Mouse (Mus musculus) hindbrain, embryonic 16.5 days (tissue): ENCODE results near the gene Plk2. TPM values are rescaled to one million over a fixed set of nuclear protein-coding genes. Genes with fewer than 3 reads are reported as not detected.
A peak's percentile ranks its signal among the peaks of the same experiment; 100 is the strongest.

Experiments
- ATAC-seq: fragments of 200-750 bp; cut with Nextera tagmentation; 2 replicates; pipeline ENCODE4 v1.8.0; 2017; ENCODE audit warnings: moderate TSS enrichment, moderate library complexity
- H3K27ac ChIP-seq: fragments of 300-500 bp; sonication (generic); 2 replicates; pipeline ENCODE4 v1.5.1; 2014; ENCODE audit warnings: low read depth, mild to moderate bottlenecking, control low read depth, low read length, moderate library complexity
- H3K27me3 ChIP-seq: fragments of 300-500 bp; sonication (generic); replicated peaks from 2 replicates; pipeline ENCODE4 v1.6.1; 2014; ENCODE audit warnings: low read length; ENCODE audit not compliant: control insufficient read depth, insufficient read depth
- H3K36me3 ChIP-seq: fragments of 300-500 bp; sonication (generic); 2 replicates; pipeline ENCODE4 v1.6.1; 2014; ENCODE audit warnings: mild to moderate bottlenecking, low read length, moderate library complexity, mixed read lengths; ENCODE audit not compliant: control insufficient read depth, insufficient read depth
- H3K4me1 ChIP-seq: fragments of 300-500 bp; sonication (generic); 2 replicates; pipeline ENCODE4 v1.6.1; 2014; ENCODE audit warnings: low read depth, low read length; ENCODE audit not compliant: control insufficient read depth, insufficient read depth
- H3K4me2 ChIP-seq: fragments of 300-500 bp; sonication (generic); 2 replicates; pipeline ENCODE4 v1.6.1; 2014; ENCODE audit warnings: mild to moderate bottlenecking, low read length, control low read depth, moderate library complexity
- H3K4me3 ChIP-seq: fragments of 300-500 bp; sonication (generic); 2 replicates; pipeline ENCODE4 v1.5.1; 2014; ENCODE audit warnings: mild to moderate bottlenecking, low read length, control low read depth, moderate library complexity
- H3K9ac ChIP-seq: fragments of 300-500 bp; sonication (generic); 2 replicates; pipeline ENCODE4 v1.6.1; 2014; ENCODE audit warnings: low read depth, mild to moderate bottlenecking, control low read depth, low read length, moderate library complexity
- H3K9me3 ChIP-seq: fragments of 300-500 bp; sonication (generic); 2 replicates; pipeline ENCODE4 v1.6.1; 2014; ENCODE audit warnings: mild to moderate bottlenecking, low read length, moderate library complexity; ENCODE audit not compliant: control insufficient read depth
- WGBS: fragments of 180-500 bp; shearing (Covaris S2); extraction: QIAGEN DNeasy Blood & Tissue Kit; methylation state at CpG from one replicate; pipeline ENCODE4 v1.1.7; 2014; 5-methylcytosine and 5-hydroxymethylcytosine counted together
- polyA plus RNA-seq: library from polyadenylated mRNA; unstranded; fragments of >200 nt; fragmentation: Nextera tagmentation; extraction: Ambion mirVana; gene quantifications from 2 replicates; pipeline ENCODE4 v1.2.1, GENCODE M21; 2015

The Plk2 gene
- polyA plus RNA-seq, 1 experiment from 2014 or later, result 125 TPM

DNA sequence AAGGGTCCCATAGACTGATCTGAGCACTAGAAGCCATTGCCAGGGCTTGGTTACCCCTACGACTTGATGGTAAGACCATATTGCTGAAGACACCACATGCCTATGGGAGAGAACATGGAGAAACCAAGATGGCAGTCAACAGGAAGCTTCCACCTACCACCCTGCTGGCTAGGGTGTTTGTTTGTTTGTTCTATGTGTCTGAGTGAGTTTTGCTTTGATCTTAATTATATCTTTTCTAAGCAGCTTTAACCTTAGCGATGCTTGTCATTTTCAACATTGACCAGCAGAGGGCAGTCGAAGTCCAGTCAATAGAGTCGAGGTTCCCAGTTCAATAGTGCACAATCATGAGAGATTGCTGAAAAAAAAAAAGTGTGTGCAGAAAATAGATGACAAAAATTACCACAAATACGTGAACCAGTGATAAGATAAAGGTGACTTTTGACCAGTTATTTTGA lies 12.4 kb upstream of the Plk2 start:
- H3K27ac ChIP-seq, result no peak overlapping the region
- WGBS, result 20% methylated on average over 5 of the region's 5 CpGs
- no peak overlapping the region for H3K9ac ChIP-seq
- no peaks in the 10 kb centered on the region for H3K36me3 ChIP-seq
- H3K4me2 ChIP-seq, result no peak overlapping the region
- no peaks in the 10 kb centered on the region for H3K4me1 ChIP-seq
- H3K9me3 ChIP-seq, result no peaks in the 10 kb centered on the region
- no peak overlapping the region for H3K4me3 ChIP-seq
- H3K27me3 ChIP-seq, result no peaks in the 10 kb centered on the region
- ATAC-seq, result peak; percentile 69; the same call in 1 of the 2 replicates

DNA sequence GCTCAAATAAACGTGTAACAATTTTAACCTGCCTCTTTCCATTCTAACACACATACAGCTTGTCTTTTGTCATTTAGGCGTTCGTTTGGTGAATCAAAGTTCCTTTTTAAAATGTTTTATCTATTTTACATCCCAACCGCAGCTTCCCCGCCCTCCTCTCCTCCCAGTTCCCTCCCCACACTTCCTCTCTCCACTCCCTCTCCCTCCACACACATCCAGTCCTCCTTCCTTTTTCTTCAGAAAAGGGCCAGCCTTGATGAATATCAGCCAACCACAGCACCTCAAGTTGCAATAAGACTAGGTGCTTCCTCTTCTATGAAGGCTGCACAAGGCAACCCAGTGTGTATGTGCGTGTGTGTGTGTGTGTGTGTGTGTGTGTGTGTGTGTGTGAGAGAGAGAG lies 10.3 kb upstream of the Plk2 start:
- Histone ChIP-seq H3K36me3 (no peaks in the 10 kb centered on the region), H3K4me3 (no peak overlapping the region), H3K4me2 (no peak overlapping the region), H3K9ac (no peak overlapping the region), H3K4me1 (no peaks in the 10 kb centered on the region), H3K27ac (no peak overlapping the region), H3K27me3 (no peaks in the 10 kb centered on the region), H3K9me3 (no peaks in the 10 kb centered on the region)
- no peak for ATAC-seq
- 79% methylated on average over 6 of the region's 6 CpGs for WGBS

DNA sequence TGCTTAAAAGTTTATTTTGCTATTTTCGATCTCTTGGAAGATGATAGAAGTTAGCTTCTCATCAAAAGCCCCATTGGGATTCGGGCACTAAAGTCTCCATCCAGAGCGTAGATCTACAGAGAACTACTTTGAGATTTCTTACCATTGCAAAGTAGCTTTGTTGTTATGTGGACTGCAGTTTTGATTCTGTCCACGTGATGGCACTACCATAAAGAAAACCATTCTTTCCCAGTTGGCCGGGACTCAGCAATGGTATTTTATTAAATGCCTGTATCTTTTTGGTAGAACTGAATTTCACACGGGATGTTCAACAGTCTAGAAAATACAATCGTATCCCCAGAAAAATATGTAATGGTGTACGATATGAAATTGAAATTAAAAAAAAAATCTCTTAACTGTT lies 2.6 kb upstream of the Plk2 start:
- Histone ChIP-seq H3K9me3 (no peaks in the 10 kb centered on the region), H3K9ac (no peak overlapping the region), H3K4me3 (no peak overlapping the region), H3K27me3 (no peaks in the 10 kb centered on the region), H3K4me1 (no peaks in the 10 kb centered on the region; the same call in 1 of the 2 replicates), H3K27ac (no peak overlapping the region), H3K36me3 (no peaks in the 10 kb centered on the region), H3K4me2 (no peak overlapping the region)
- WGBS, result 22% methylated on average over 8 of the region's 8 CpGs
- no peak for ATAC-seq

DNA sequence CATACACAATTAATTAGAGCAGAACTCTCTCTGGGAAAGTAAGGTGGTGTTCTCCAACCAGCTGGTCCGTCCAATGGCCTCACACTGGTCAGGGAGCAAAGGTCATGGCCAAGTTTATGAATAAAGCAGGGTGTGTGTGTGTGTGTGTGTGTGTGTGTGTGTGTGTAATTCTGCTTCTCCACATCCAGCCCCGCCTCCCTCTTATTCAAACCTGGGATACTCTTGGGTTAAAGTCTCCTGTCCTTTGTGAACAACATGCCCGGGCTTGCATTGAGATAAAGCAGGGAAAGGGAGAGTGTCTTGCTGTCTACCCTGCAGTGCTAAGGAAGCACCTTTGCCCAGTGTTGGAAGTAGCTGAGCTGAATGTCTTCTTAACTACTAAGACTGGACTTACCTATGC lies 2.2 kb upstream of the Plk2 start:
- H3K36me3 ChIP-seq, result peaks cover 3% of the 10 kb centered on the region
- 56% methylated on average over 3 of the region's 3 CpGs for WGBS

DNA sequence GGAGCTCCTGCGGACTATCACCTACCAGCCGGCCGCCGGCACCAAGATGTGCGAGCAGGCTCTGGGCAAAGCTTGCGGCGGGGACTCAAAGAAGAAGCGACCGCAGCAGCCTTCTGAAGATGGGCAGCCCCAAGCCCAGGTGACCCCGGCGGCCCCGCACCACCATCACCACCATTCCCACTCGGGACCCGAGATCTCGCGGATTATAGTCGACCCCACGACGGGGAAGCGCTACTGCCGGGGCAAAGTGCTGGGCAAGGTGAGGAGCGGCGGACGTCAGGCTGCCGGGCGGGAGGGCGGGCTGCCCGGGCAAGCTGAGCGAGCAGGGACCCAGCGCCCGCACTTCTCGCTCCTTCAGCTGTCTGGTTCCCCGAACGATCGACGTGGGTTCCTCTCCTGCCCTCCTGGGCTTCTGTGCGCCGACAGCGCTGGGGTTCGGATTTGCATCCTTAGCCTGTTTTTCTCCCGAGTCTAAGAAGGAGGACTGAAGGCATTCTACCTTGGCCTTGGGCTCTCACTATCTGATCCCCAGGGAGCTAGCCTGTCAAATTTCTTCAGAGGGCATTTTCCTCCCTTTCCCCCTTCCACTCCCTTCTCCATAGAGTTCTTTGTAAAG lies 441 bp downstream of the Plk2 start:
- 1% methylated on average over 32 of the region's 41 CpGs for WGBS
- peak overlapping the region; percentile 91 for H3K4me3 ChIP-seq
- H3K9ac ChIP-seq, result peak overlapping the region; percentile 96
- H3K27me3 ChIP-seq, result no peaks in the 10 kb centered on the region
- H3K4me2 ChIP-seq, result peak overlapping the region; percentile 99
- peaks cover 29% of the 10 kb centered on the region for H3K36me3 ChIP-seq
- peaks cover 5% of the 10 kb centered on the region for H3K4me1 ChIP-seq
- no peak; the same call in 1 of the 2 replicates for ATAC-seq
- H3K9me3 ChIP-seq, result peaks cover 4% of the 10 kb centered on the region
- peak overlapping the region; percentile 94 for H3K27ac ChIP-seq

More for the DNA sequence above, 2.2 kb upstream of the Plk2 start:
- Histone ChIP-seq H3K27ac (no peak overlapping the region), H3K27me3 (no peaks in the 10 kb centered on the region), H3K4me2 (no peak overlapping the region), H3K9ac (no peak overlapping the region), H3K4me1 (peaks cover 2% of the 10 kb centered on the region), H3K4me3 (no peak overlapping the region), H3K9me3 (no peaks in the 10 kb centered on the region)
- ATAC-seq, result no peak

DNA sequence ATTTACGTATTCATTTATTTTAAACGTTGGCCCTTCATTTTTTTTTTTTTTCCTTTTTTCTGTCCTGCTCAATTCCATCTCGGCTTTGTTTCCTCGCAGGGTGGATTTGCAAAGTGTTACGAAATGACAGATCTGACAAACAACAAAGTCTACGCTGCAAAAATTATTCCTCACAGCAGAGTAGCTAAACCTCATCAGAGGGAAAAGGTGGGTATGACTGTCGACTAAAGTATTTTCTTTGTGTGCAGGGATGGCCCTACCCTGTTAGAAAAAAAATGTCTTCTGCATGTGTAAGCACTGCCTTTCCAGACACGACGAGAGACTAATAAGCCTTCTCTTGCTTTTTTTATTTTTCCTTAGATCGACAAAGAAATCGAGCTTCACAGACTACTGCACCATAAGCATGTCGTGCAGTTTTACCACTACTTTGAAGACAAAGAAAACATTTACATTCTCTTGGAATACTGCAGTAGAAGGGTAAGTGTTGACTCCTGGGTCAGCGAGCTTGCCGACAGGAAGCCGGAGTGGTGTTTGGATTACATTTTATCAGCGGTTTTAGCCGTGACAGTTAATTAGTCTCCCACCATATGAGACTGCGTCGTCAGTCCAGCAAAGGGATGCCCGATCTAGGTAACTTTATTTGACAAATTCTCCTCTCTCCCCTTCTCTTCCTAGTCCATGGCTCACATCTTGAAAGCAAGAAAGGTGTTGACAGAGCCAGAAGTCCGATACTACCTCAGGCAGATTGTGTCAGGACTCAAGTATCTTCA lies 1.3 kb downstream of the Plk2 start:
- no peak for ATAC-seq
- Histone ChIP-seq H3K36me3 (peaks cover 38% of the 10 kb centered on the region), H3K27me3 (no peaks in the 10 kb centered on the region), H3K4me2 (peak overlapping the region; percentile 99), H3K4me3 (peak overlapping the region; percentile 91), H3K9ac (peak overlapping the region; percentile 96), H3K4me1 (peaks cover 5% of the 10 kb centered on the region), H3K27ac (peak overlapping the region; percentile 94), H3K9me3 (peaks cover 4% of the 10 kb centered on the region)
- WGBS, result 16% methylated on average over 21 of the region's 21 CpGs

DNA sequence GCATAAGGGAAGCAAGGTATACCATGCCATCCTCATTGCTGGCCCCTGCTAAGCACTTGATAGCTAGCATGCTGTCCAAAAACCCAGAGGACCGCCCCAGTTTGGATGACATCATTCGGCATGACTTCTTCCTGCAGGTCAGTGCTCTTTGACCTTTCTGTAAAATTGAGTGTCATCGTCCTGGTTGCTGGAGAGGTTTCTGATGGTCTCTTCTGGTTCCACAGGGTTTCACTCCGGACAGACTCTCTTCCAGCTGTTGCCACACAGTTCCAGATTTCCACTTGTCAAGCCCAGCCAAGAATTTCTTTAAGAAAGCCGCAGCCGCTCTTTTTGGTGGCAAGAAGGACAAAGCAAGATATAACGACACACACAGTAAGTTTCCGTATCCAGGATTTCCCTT lies 2.9 kb downstream of the Plk2 start:
- no peak overlapping the region; the same call in 1 of the 2 replicates for H3K9ac ChIP-seq
- no peak overlapping the region for H3K27ac ChIP-seq
- H3K4me1 ChIP-seq, result peaks cover 5% of the 10 kb centered on the region
- peaks cover 41% of the 10 kb centered on the region for H3K36me3 ChIP-seq
- H3K4me2 ChIP-seq, result peak overlapping the region; percentile 36
- 89% methylated on average over 8 of the region's 8 CpGs for WGBS
- H3K9me3 ChIP-seq, result peaks cover 4% of the 10 kb centered on the region
- no peaks in the 10 kb centered on the region for H3K27me3 ChIP-seq
- peak overlapping the region; percentile 21 for H3K4me3 ChIP-seq
- ATAC-seq, result no peak

DNA sequence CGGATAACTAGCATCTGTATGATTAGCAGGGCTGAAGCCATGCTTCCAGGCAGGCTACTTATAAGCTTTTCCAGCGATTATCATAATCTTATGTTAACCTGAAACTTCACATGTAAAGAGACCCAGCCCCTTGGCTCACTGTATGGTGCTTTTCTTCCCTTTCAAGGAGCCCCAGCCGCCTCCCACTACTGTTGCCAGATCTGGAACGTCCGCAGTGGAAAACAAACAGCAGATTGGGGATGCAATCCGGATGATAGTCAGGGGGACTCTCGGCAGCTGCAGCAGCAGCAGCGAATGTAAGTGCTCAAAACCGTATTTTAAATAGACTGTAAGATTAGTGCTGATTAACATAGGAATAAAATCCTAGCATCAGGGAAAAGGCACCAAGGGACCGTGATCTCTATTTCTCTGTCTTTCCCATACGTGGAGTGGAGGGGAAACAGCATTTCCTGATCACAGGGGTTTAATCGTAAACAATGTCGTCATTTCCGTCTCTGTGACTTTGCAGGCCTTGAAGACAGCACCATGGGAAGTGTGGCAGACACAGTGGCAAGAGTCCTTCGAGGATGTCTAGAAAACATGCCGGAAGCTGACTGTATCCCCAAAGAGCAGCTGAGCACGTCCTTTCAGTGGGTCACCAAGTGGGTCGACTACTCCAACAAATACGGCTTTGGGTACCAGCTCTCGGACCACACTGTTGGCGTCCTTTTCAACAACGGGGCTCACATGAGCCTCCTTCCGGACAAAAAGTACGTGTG lies 3.8 kb downstream of the Plk2 start:
- Histone ChIP-seq H3K9ac (no peak overlapping the region), H3K36me3 (peaks cover 41% of the 10 kb centered on the region), H3K4me3 (peak overlapping the region; percentile 15; the same call in 1 of the 2 replicates), H3K9me3 (peaks cover 4% of the 10 kb centered on the region), H3K4me2 (peak overlapping the region; percentile 36), H3K27ac (0 out of 2 replicates have a peak overlapping the region, but pooled peaks have one; percentile 23), H3K27me3 (no peaks in the 10 kb centered on the region), H3K4me1 (peaks cover 5% of the 10 kb centered on the region)
- 64% methylated on average over 24 of the region's 24 CpGs for WGBS
- ATAC-seq, result no peak

DNA sequence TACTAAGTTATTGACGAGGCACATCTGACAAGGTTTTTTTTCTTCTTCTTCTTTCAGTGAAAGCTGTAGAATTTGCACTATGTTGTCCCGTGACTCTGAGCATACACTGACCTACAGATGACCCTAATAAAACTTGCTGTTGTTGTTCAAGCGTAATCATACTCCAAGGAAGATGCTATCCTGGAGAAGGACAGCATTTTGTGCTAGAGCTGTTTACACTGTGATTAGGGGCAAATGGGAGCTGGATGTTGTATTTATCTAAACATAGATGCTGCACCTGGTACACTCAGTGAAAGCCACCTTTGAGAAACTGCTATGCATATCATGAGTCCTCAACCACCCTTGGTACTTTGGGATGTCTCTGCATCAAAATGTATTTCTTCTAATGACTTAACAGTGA lies 6.6 kb downstream of the Plk2 start:
- no peak for ATAC-seq
- Histone ChIP-seq H3K27ac (no peak overlapping the region), H3K27me3 (no peaks in the 10 kb centered on the region), H3K36me3 (peaks cover 41% of the 10 kb centered on the region), H3K4me1 (peaks cover 5% of the 10 kb centered on the region), H3K4me3 (no peak overlapping the region), H3K9me3 (peaks cover 4% of the 10 kb centered on the region), H3K9ac (no peak overlapping the region), H3K4me2 (no peak overlapping the region)
- 82% methylated on average over 3 of the region's 3 CpGs for WGBS
